23 mouse cellular contexts compared by ENCODE assay signal in the genomic region with DNA sequence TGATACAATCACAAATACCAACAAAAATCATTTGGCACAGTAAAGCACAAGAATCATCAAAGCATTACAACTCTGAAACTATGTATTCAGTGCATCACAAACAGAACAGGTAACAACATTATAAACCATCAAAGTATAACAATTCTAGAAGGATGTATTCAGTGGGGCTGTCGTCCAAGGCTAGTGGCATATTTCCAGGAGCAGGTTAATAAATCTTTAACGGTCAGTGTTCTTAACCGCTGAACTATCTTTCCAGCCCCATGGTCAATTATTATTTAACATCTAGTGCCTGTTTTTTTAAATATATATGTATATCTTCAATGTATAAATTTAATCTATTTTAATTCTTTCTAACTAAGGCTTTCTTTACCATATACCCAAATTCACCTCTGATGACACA. TPM values are rescaled to one million over a fixed set of nuclear protein-coding genes. Genes with fewer than 3 reads are reported as not detected.
DNase-seq lines count a peak whose midpoint lies in the region; ATAC-seq lines count a peak whose summit lies in the region.
"Had no signal": no experiment of that assay in that cellular context is flagged by ENCODE, and none has a peak within 500 bp of the region (broad histone marks: within the 10 kb centered on the region; RNA-seq: fewer than 3 reads in every experiment).

No protein-coding gene starts in this region.

- no peak overlapping the region for H3K4me3 ChIP-seq in kidney, embryonic 15.5 days (replicated peaks)
- H3K4me3 ChIP-seq in kidney, embryonic 14.5 days (ENCODE audit: low read length) = no peak overlapping the region
- H3K4me3 ChIP-seq: embryonic facial prominence, embryonic 13.5 days; embryonic facial prominence, embryonic 15.5 days; erythroblast, embryonic 14.5 days; forebrain, embryonic 10.5 days; forebrain, embryonic 12.5 days had no signal

- peak; percentile 29 to 39 for DNase-seq in kidney, adult 8-10 months
- DNase-seq in kidney, postnatal 4 days = no peak
- DNase-seq in kidney, postnatal 10 days = peak; percentile 11
- peak; percentile 34 to 43 for DNase-seq in kidney, postnatal 25 days
- DNase-seq in thymus, postnatal 14 days = no peak
- DNase-seq: adrenal gland, adult 2 months; adrenal gland, postnatal 10 days; adrenal gland, postnatal 25 days; cerebellum, adult 11 months; cerebellum, adult 18-20 months; cerebellum, adult 8-10 months; cerebellum, adult 9-11 months; cerebellum, postnatal 14 days; cerebellum, postnatal 36 days; embryo, embryonic 11 days had no signal

- no peaks in the 10 kb centered on the region for H3K27me3 ChIP-seq in kidney, embryonic 15.5 days
- H3K27me3 ChIP-seq in kidney, embryonic 14.5 days (ENCODE audit: control insufficient read depth, insufficient read depth, low read length) = no peaks in the 10 kb centered on the region
- H3K27me3 ChIP-seq: embryonic facial prominence, embryonic 13.5 days; embryonic facial prominence, embryonic 15.5 days; forebrain, embryonic 12.5 days had no signal

- H3K36me3 ChIP-seq in kidney, embryonic 15.5 days = no peaks in the 10 kb centered on the region
- no peaks in the 10 kb centered on the region for H3K36me3 ChIP-seq in kidney, embryonic 14.5 days (ENCODE audit: control insufficient read depth, insufficient read depth, low read length)
- H3K36me3 ChIP-seq: embryonic facial prominence, embryonic 13.5 days; embryonic facial prominence, embryonic 15.5 days; forebrain, embryonic 10.5 days; forebrain, embryonic 12.5 days had no signal

- H3K4me2 ChIP-seq in kidney, embryonic 15.5 days = no peak overlapping the region
- no peak overlapping the region for H3K4me2 ChIP-seq in kidney, embryonic 14.5 days (replicated peaks; ENCODE audit: low read depth, low read length)
- H3K4me2 ChIP-seq: embryonic facial prominence, embryonic 13.5 days; embryonic facial prominence, embryonic 15.5 days; forebrain, embryonic 12.5 days had no signal

- H3K9ac ChIP-seq in kidney, embryonic 15.5 days = no peak overlapping the region
- no peak overlapping the region for H3K9ac ChIP-seq in kidney, embryonic 14.5 days (ENCODE audit: low read depth, low read length)
- H3K9ac ChIP-seq: embryonic facial prominence, embryonic 13.5 days; embryonic facial prominence, embryonic 15.5 days; forebrain, embryonic 12.5 days had no signal

- no peaks in the 10 kb centered on the region for H3K9me3 ChIP-seq in kidney, embryonic 15.5 days (replicated peaks)
- H3K9me3 ChIP-seq in kidney, embryonic 14.5 days (ENCODE audit: control insufficient read depth, low read length) = no peaks in the 10 kb centered on the region
- H3K9me3 ChIP-seq: embryonic facial prominence, embryonic 13.5 days; embryonic facial prominence, embryonic 15.5 days; forebrain, embryonic 10.5 days; forebrain, embryonic 12.5 days had no signal

- no peak overlapping the region for H3K27ac ChIP-seq in kidney, embryonic 15.5 days
- no peak overlapping the region for H3K27ac ChIP-seq in kidney, embryonic 14.5 days (ENCODE audit: low read depth, low read length)
- H3K27ac ChIP-seq: embryonic facial prominence, embryonic 13.5 days; embryonic facial prominence, embryonic 15.5 days; forebrain, embryonic 10.5 days; forebrain, embryonic 12.5 days had no signal

- no peak for ATAC-seq in kidney, embryonic 15.5 days (replicated peaks; ENCODE audit: low FRiP score)
- ATAC-seq in kidney, embryonic 14.5 days (ENCODE audit: low FRiP score, low TSS enrichment) = no peak
- ATAC-seq: forebrain, embryonic 14.5 days had no signal

- H3K4me1 ChIP-seq in kidney, embryonic 15.5 days = peaks cover 6% of the 10 kb centered on the region; the same call in 1 of the 2 replicates
- no peaks in the 10 kb centered on the region for H3K4me1 ChIP-seq in kidney, embryonic 14.5 days (ENCODE audit: control insufficient read depth, insufficient read depth, low read length)
- H3K4me1 ChIP-seq: embryonic facial prominence, embryonic 15.5 days; forebrain, embryonic 12.5 days had no signal

- WGBS in kidney, embryonic 15.5 days = 67% methylated on average over 3 of the region's 3 CpGs
- WGBS in kidney, embryonic 14.5 days = 82% methylated on average over 3 of the region's 3 CpGs

RNA-seq across cellular contexts. Expression of a gene that starts 3.6 kb away (rescaled TPM):
- 0.64 and 0.73 TPM in 2 replicates for polyA plus RNA-seq in kidney, embryonic 15.5 days (2015; fragmentation: Nextera tagmentation; extraction: Ambion mirVana)
- 0.49 and 0.57 TPM in 2 replicates for polyA plus RNA-seq in kidney, embryonic 14.5 days (2014; fragmentation: Nextera tagmentation; extraction: Ambion mirVana)
- polyA plus RNA-seq: erythroblast, embryonic 14.5 days had no signal

Comparison
In these comparisons a context has a peak if more than half of its experiments do, and no peak if none do; other contexts are left out.
1. DNase-seq: peak in kidney, adult 8-10 months (2 of 2), kidney, postnatal 10 days (single experiment) and kidney, postnatal 25 days (2 of 2); none in kidney, postnatal 4 days (0 of 2) and thymus, postnatal 14 days (single experiment).